Mouse (Mus musculus) brain, embryonic 14.5 days (tissue): ENCODE measurements around the gene Hdac2. TPM values are rescaled to one million over a fixed set of nuclear protein-coding genes. Genes with fewer than 3 reads are reported as not detected.

Experiments
- DNase-seq: peaks from one replicate; pipeline ENCODE4 v3.0.0-alpha.2; 2011; ENCODE audit warnings: low read depth
- CTCF ChIP-seq: fragments of 200-500 bp; IDR thresholded peaks from 2 replicates; pipeline ENCODE4 v1.5.1; 2012; ENCODE audit warnings: inconsistent platforms, mild to moderate bottlenecking, moderate library complexity, borderline replicate concordance; ENCODE audit not compliant: insufficient read depth, insufficient read length; ENCODE audit errors: extremely low read depth
- POLR2A ChIP-seq: fragments of 200-500 bp; IDR thresholded peaks from 2 replicates; pipeline ENCODE4 v1.6.1; 2012; ENCODE audit warnings: mild to moderate bottlenecking, inconsistent platforms, borderline replicate concordance; ENCODE audit not compliant: poor library complexity, insufficient read depth, insufficient read length, severe bottlenecking; ENCODE audit errors: extremely low read depth
- polyA plus RNA-seq: library from polyadenylated mRNA; depleted of rRNA; stranded (reverse); fragments of >200 nt; gene quantifications from 2 replicates; pipeline ENCODE4 v1.2.3, GENCODE M21; 2012; rRNA removed

Gene Hdac2
- polyA plus RNA-seq, 1 experiment, result 186 TPM

- DNase-seq, result peak; percentile 94
- TF ChIP-seq POLR2A, result no peak
- peak; percentile 89 for TF ChIP-seq CTCF
Measured at GRCm38 (mm10) chr10:37014274-37015107, 40.1 kb downstream of the Hdac2 start.

- TF ChIP-seq POLR2A (no peak), CTCF (no peak)
- no peak for DNase-seq
Measured at GRCm38 (mm10) chr10:37015729-37016128, 41.4 kb downstream of the Hdac2 start.

DNA sequence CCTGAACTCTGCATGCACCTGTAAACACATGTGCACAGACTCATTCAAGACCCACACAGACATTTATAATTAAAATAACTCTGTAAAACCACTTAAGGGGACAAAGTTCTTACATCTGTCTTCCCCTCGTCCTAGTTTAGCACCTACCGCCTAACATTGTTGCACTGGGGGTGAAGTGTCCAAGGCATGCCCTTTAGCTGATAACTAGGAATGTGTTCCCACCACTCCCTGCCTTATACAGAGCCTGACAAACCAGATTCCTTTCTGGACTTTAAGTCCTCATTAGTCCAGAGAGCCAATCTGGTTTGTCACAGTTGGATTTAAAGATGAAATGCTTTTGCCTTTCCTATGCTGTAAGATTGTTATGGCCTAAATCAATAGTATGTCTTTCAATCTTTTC, 41.9 kb downstream of the Hdac2 start:
- TF ChIP-seq CTCF (no peak), POLR2A (no peak)
- no peak for DNase-seq

GRCm38 (mm10) chr10:37024301-37024700, 50.0 kb downstream of the Hdac2 start:
- DNase-seq, result no peak
- TF ChIP-seq POLR2A (no peak), CTCF (no peak)

DNA sequence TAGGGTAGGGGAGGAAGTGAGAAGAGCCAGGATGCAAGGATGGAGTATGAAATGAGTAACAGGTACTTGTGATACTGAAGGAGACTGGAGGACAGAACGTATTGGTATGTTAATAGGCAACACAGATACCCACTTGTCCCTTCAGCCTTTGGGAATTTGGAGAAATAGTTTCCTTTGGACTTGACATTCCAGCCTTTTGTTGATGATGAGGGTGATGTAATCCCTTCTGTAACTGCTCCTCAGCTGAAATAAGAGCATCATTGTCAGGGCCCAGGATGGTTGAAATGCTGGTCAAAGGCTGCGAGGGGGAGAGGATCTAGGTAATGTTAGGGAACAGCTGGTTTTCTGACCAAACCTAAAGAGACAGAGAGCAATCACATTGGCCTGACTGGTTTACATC, 54.3 kb downstream of the Hdac2 start:
- TF ChIP-seq POLR2A (no peak), CTCF (no peak)
- no peak for DNase-seq

DNA sequence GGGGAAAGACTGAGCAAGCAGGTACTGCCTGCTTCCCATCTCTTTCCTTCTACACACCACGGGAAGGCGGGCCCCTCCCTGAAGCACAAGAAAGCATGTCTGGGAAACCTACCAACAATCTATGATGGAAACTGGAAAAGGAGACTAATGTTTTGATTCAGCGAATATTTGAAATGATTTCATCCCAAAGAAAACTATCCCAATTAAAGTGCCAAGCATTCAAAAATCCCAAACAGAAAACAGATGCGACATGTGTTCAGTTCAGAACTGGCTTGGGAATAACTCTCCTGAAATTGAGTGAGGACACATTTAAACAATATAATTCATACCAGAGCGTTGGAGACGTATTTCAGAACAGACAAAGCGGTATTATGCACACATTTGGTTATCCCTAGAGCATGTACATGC, 60.8 kb downstream of the Hdac2 start:
- TF ChIP-seq CTCF, result no peak
- TF ChIP-seq POLR2A, result no peak
- no peak for DNase-seq

DNA sequence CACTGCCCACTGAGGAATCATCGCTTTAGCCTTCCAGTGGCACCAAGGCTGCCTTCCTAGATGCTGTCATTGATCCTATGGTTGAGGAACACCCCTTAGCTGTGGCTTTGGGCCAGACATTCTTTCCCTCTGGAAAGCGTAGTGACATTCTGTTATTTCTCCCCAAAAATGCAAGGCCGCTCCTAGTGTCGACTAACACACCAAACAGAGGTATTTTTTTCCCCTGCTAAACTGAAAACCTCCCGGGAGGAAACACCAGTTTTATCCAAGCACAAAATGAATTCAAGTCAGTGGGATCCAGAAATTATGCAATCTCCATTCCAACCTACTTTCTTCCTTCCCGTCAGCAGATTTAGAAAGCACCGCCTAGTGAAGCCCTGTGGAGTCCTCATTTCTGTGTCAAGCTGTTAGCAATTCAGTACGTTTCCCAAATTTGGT, 73.3 kb downstream of the Hdac2 start:
- DNase-seq, result peak; percentile 20
- TF ChIP-seq POLR2A, result no peak
- no peak for TF ChIP-seq CTCF

Other genes with a start within 250 kb of the Hdac2 start
- 328 and 380 TPM in 2 replicates for gene Marcks, start 164.4 kb downstream of the Hdac2 start, polyA plus RNA-seq